Mouse (Mus musculus) spleen, adult 2 months (tissue): ENCODE measurements around the gene Acy3. TPM values are rescaled to one million over a fixed set of nuclear protein-coding genes. Genes with fewer than 3 reads are reported as not detected.
"Not testable (repeated sequence)": the region's sequence is repeated elsewhere in the genome, so short reads cannot be mapped to it uniquely, and the experiment has no call there.

Source experiments
- DNase-seq, 2 experiments: peaks; one replicate each; pipeline versions ENCODE4 v3.0.0 to v3.0.0-alpha.2; 2012 to 2021; ENCODE audit warnings: low spot score in 2 of 2, low read depth in 1 of 2
- H3K27ac ChIP-seq: fragments of 200-500 bp; 2 replicates; pipeline ENCODE4 v1.5.1; 2012; ENCODE audit warnings: low read length, inconsistent platforms; ENCODE audit not compliant: insufficient read depth
- H3K27me3 ChIP-seq: fragments of 200-500 bp; 2 replicates; pipeline ENCODE4 v1.6.1; 2012; ENCODE audit warnings: mild to moderate bottlenecking, moderate library complexity, low read length, inconsistent platforms; ENCODE audit not compliant: control insufficient read depth, insufficient read depth
- H3K36me3 ChIP-seq: fragments of 200-500 bp; 2 replicates; pipeline ENCODE4 v1.6.1; 2012; ENCODE audit warnings: mild to moderate bottlenecking, low read length, inconsistent platforms; ENCODE audit not compliant: control insufficient read depth, insufficient read depth
- H3K4me1 ChIP-seq: fragments of 200-500 bp; 2 replicates; pipeline ENCODE4 v1.6.1; 2011; ENCODE audit warnings: inconsistent platforms; ENCODE audit not compliant: control insufficient read depth, insufficient read depth, insufficient read length
- H3K4me3 ChIP-seq: fragments of 200-500 bp; 2 replicates; pipeline ENCODE4 v1.5.1; 2011; ENCODE audit warnings: mild to moderate bottlenecking, inconsistent platforms; ENCODE audit not compliant: insufficient read depth, insufficient read length; ENCODE audit errors: extremely low read depth
- CTCF ChIP-seq: fragments of 200-500 bp; IDR thresholded peaks from 2 replicates; pipeline ENCODE4 v1.5.1; 2011; ENCODE audit warnings: mild to moderate bottlenecking, inconsistent platforms; ENCODE audit not compliant: insufficient read depth, insufficient read length, insufficient replicate concordance; ENCODE audit errors: extremely low read depth
- POLR2A ChIP-seq: fragments of 200-500 bp; IDR thresholded peaks from 2 replicates; pipeline ENCODE4 v1.6.1; 2011; ENCODE audit warnings: low read depth, low read length, inconsistent platforms
- WGBS: fragments of 180-500 bp; shearing (Covaris S2); methylation state at CpG from one replicate; pipeline ENCODE4 v1.1.7; 2018; 5-methylcytosine and 5-hydroxymethylcytosine counted together
- polyA plus RNA-seq: library from polyadenylated mRNA; depleted of rRNA; stranded (reverse); fragments of >200 nt; gene quantifications from 2 replicates; pipeline ENCODE4 v1.2.3, GENCODE M21; 2012

Acy3 gene
- polyA plus RNA-seq, 1 experiment = 9.6 TPM

GRCm38 (mm10) chr19:3959030-3959429 is 27.3 kb upstream of the Acy3 start:
- no peak for DNase-seq

DNA sequence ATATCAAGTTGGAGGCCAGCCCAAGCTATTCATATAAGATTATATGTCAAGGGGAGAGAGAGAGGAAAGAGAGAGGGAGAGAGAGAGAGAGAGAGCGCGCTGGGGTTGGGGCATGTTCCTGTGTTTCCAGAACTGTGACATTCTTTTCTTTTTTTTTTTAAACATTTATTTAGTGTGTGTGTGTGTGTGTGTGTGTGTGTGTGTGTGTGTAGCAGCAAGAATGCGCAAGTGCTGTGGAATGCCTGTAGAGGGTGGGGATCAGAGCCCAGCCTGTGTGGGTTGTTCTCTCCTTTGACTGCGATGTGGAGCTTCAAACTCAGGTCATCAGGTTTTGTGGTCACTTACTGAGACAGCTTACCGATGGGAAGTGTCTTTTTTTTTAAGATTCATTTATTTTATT is 26.2 kb upstream of the Acy3 start:
- Histone ChIP-seq H3K27ac (no peak overlapping the region), H3K4me3 (no peak overlapping the region), H3K4me1 (no peaks in the 10 kb centered on the region), H3K36me3 (no peaks in the 10 kb centered on the region), H3K27me3 (no peaks in the 10 kb centered on the region)
- WGBS = 70% methylated on average over 5 of the region's 5 CpGs
- DNase-seq = no peak
- TF ChIP-seq CTCF = no peak
- no peak for TF ChIP-seq POLR2A

More at GRCm38 (mm10) chr19:3959030-3959429, 27.3 kb upstream of the Acy3 start:
- no peak overlapping the region for H3K4me3 ChIP-seq
- no peaks in the 10 kb centered on the region for H3K36me3 ChIP-seq
- H3K27ac ChIP-seq = no peak overlapping the region
- no peaks in the 10 kb centered on the region for H3K4me1 ChIP-seq
- H3K27me3 ChIP-seq = no peaks in the 10 kb centered on the region
- no peak for TF ChIP-seq CTCF
- no peak for TF ChIP-seq POLR2A

DNA sequence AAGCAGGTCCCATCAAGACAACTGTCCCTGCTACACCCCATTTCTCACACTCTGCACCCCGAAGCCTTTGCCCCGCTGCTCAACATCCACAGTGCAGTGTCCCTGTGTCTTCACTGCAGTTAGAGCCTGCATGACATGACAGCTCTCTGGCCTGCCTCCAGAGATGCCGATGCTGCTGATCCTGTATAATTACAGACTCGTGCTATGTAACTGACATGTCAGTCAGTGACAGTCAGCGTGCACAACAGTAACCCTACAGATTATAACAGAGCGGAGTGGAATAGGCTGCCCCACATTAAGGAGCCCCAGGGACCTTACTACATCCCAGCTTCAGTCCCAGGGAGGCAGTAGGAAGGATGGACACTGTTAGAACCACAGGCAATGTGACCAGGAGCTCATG is 24.6 kb upstream of the Acy3 start:
- not testable (repeated sequence) for H3K36me3 ChIP-seq, H3K4me3 ChIP-seq, DNase-seq, H3K4me1 ChIP-seq, H3K27ac ChIP-seq, H3K27me3 ChIP-seq
- 93% methylated on average over 6 of the region's 6 CpGs for WGBS

DNA sequence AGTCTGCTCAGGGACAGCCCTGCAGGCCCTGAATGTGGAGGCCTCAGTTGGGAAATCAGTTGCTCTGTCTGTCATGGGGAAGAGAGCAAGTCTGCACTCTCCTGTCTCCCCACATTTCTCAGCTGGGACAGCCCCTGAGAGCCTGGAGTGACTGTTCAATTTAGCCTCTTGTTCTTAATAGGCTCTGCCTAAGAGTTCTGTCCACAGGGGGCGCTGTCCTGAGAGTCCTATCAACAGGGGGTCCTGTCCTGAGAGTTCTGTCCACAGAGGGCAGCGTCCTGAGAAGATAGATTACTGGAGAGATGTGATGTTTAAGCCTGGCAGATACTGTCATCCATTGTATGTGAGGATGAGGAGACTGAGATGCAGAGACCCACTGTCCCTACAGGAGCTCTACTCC is 23.9 kb upstream of the Acy3 start:
- DNase-seq = no peak
- no peak overlapping the region for H3K27ac ChIP-seq
- H3K4me1 ChIP-seq = no peaks in the 10 kb centered on the region
- no peaks in the 10 kb centered on the region for H3K36me3 ChIP-seq
- no peaks in the 10 kb centered on the region for H3K27me3 ChIP-seq
- TF ChIP-seq CTCF = no peak
- TF ChIP-seq POLR2A = no peak
- H3K4me3 ChIP-seq = no peak overlapping the region
- WGBS = 29% methylated on average over 2 of the region's 2 CpGs

DNA sequence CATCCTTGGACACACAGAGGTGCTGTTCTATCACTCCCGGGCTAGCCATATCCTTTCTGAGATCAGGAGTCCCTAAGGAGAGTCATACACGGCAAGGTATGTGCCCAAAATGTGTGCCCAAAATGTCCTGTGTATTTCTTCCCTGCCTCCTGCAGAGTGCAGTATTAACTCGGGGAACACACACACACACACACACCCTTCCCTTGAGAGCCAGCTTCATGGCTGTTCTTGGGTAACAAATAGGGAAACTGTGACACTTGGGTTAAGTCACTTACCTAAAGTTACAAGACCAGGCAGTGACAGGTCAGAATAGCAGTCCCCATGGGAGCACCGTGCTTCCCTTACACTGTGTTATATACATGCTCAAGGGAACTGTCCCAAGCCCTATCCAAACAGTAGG is 22.3 kb upstream of the Acy3 start:
- Histone ChIP-seq H3K36me3 (no peaks in the 10 kb centered on the region), H3K27ac (no peak overlapping the region), H3K4me1 (no peaks in the 10 kb centered on the region), H3K4me3 (no peak overlapping the region), H3K27me3 (no peaks in the 10 kb centered on the region)
- no peak for TF ChIP-seq CTCF
- no peak for TF ChIP-seq POLR2A
- 70% methylated on average over 4 of the region's 4 CpGs for WGBS
- DNase-seq = no peak

DNA sequence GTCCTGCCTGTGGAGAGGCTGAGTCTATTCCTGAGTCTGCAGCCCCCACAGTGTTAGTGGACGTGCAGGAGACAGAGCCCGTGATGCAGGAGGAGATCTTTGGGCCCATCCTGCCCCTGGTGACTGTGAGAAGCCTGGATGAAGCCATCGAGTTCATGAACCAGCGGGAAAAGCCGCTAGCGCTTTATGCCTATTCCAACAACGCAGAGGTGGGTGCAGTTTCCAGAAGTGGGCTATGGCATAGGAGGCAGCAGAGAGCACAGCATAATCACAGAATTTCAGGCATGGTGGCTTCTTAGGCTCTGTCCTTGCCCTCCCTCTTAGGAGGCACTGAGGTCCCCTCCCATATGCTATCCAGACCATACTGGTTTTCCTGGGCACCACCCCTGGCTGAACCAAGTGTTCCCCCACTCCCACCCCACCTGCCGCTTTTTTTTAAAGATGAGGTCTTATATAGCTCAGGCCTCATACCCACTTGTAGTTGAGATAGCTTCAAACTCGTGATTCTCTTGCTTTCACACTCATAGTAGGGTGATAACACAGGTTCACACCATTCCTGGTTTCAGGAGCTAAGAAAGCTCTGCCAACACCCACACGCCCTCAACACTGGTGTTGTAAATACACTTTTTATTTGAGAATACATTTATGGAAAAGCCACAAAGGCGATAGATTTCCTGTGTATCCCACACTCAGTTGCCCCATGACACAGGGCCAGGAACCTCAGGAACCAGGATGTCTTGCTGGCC is 19.9 kb upstream of the Acy3 start:
- DNase-seq = no peak
- Histone ChIP-seq H3K4me3 (no peak overlapping the region), H3K4me1 (no peaks in the 10 kb centered on the region), H3K27me3 (no peaks in the 10 kb centered on the region), H3K27ac (no peak overlapping the region), H3K36me3 (no peaks in the 10 kb centered on the region)
- WGBS = 81% methylated on average over 11 of the region's 11 CpGs
- TF ChIP-seq CTCF = no peak
- TF ChIP-seq POLR2A = no peak

DNA sequence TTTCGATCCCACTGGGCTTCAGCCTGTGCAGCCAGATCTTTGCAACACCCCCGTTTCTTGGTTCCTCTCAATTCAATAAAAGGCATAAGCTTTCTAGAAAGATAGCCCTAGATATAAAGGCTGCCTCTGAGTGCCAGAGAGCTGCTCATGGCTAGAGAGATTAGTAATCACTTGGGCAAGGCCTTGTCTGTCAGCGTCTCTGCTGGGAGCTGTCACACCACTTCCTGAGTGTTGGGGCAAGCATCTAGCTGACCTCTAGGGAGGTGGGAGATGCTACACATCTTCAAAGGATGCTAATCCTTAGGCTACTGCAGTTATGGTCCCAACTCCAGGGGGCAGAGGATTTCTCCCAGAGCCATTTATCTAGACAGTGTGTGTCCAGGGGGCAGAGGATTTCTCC is 19.1 kb upstream of the Acy3 start:
- no peak for DNase-seq

GRCm38 (mm10) chr19:3972229-3972628 is 14.1 kb upstream of the Acy3 start, which contains the start of gene Aldh3b2:
Gene Aldh3b2, plus strand, starts transcription at chr19:3972328.
- H3K4me3 ChIP-seq = no peak within 1 kb of the TSS
- no peaks in the 10 kb centered on the region for H3K4me1 ChIP-seq
- no peaks in the 10 kb centered on the region for H3K36me3 ChIP-seq
- no peak for TF ChIP-seq CTCF
- no peak for TF ChIP-seq POLR2A
- H3K27me3 ChIP-seq = no peaks in the 10 kb centered on the region
- no peak within 1 kb of the TSS for H3K27ac ChIP-seq
- WGBS = 70% methylated on average over 9 of the region's 9 CpGs
- DNase-seq = no peak

More for the DNA sequence above, 19.1 kb upstream of the Acy3 start:
- TF ChIP-seq POLR2A (no peak), CTCF (no peak)
- no peaks in the 10 kb centered on the region for H3K36me3 ChIP-seq
- no peak overlapping the region for H3K27ac ChIP-seq
- H3K27me3 ChIP-seq = no peaks in the 10 kb centered on the region
- no peak overlapping the region for H3K4me3 ChIP-seq
- 72% methylated on average over 3 of the region's 3 CpGs for WGBS
- no peaks in the 10 kb centered on the region for H3K4me1 ChIP-seq

DNA sequence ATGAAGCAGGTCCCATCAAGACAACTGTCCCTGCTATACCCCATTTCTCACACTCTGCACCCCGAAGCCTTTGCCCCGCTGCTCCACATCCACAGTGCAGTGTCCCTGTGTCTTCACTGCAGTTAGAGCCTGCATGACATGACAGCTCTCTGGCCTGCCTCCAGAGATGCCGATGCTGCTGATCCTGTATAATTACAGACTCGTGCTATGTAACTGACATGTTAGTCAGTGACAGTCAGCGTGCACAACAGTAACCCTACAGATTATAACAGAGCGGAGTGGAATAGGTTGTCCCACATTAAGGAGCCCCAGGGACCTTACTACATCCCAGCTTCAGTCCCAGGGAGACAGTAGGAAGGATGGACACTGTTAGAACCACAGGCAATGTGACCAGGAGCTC is 11.8 kb upstream of the Acy3 start:
- DNase-seq, H3K4me3 ChIP-seq, H3K36me3 ChIP-seq, H3K27me3 ChIP-seq, H3K27ac ChIP-seq, H3K4me1 ChIP-seq: not testable (repeated sequence)
- 93% methylated on average over 6 of the region's 6 CpGs for WGBS
